ENCODE assay signal across 21 mouse cellular contexts in genomic region chr13:55504390-55504789, GRCm38 (mm10). TPM values are rescaled to one million over a fixed set of nuclear protein-coding genes. Genes with fewer than 3 reads are reported as not detected.
DNase-seq lines count a peak whose midpoint lies in the region; ATAC-seq and TF ChIP-seq lines count a peak whose summit lies in the region.
"Had no signal": no experiment of that assay in that cellular context is flagged by ENCODE, and none has a peak within 500 bp of the region (broad histone marks: within the 10 kb centered on the region; RNA-seq: fewer than 3 reads in every experiment).

No protein-coding gene starts in this region.

- TF ChIP-seq POLR2A in myocyte (IDR thresholded peaks at IDR 0.05; ENCODE audit: insufficient read length, low read depth), result no peak

- H3K9ac ChIP-seq in forebrain, embryonic 16.5 days (replicated peaks; ENCODE audit: low read depth, low read length), result no peak overlapping the region

- no peak overlapping the region for H3K4me2 ChIP-seq in myocyte (ENCODE audit: low read depth)
- no peak overlapping the region for H3K4me2 ChIP-seq in forebrain, embryonic 16.5 days (ENCODE audit: low read length)

- no peaks in the 10 kb centered on the region for H3K9me3 ChIP-seq in megakaryocyte, embryonic 14.5 days
- no peaks in the 10 kb centered on the region for H3K9me3 ChIP-seq in forebrain, embryonic 16.5 days (ENCODE audit: control insufficient read depth, low read length)
- H3K9me3 ChIP-seq: G1E had no signal

- ATAC-seq in megakaryocyte, adult 5-6 weeks (ENCODE audit: poor library complexity, severe bottlenecking), result no peak
- ATAC-seq in forebrain, embryonic 16.5 days, result no peak
- ATAC-seq: activated CD4-positive, CD25-positive, alpha-beta regulatory T cell, adult 4 months; CD4-positive, CD25-positive, alpha-beta regulatory T cell, adult 4 months; Patski had no signal

- no peak overlapping the region for H3K27ac ChIP-seq in forebrain, embryonic 16.5 days (ENCODE audit: low read length)

- peaks cover 40% of the 10 kb centered on the region for H3K79me2 ChIP-seq in myocyte (ENCODE audit: control insufficient read depth, insufficient read depth)

- peaks cover 71% of the 10 kb centered on the region for H3K4me1 ChIP-seq in megakaryocyte, embryonic 14.5 days
- H3K4me1 ChIP-seq in forebrain, embryonic 16.5 days (replicated peaks; ENCODE audit: control insufficient read depth, insufficient read depth, low read length), result no peaks in the 10 kb centered on the region

- H3K27me3 ChIP-seq in megakaryocyte, embryonic 14.5 days (replicated peaks), result no peaks in the 10 kb centered on the region
- no peaks in the 10 kb centered on the region for H3K27me3 ChIP-seq in myocyte (ENCODE audit: control insufficient read depth, insufficient read depth, insufficient read length)
- H3K27me3 ChIP-seq in forebrain, embryonic 16.5 days (replicated peaks; ENCODE audit: control insufficient read depth, insufficient read depth, low read length), result no peaks in the 10 kb centered on the region
- H3K27me3 ChIP-seq: CH12.LX, Patski had no signal

- WGBS in forebrain, embryonic 16.5 days, result 86% methylated on average over 5 of the region's 5 CpGs

- peaks cover 100% of the 10 kb centered on the region for H3K36me3 ChIP-seq in megakaryocyte, embryonic 14.5 days (replicated peaks; ENCODE audit: low read length)
- H3K36me3 ChIP-seq in myocyte (ENCODE audit: control insufficient read depth, insufficient read depth), result peaks cover 69% of the 10 kb centered on the region
- H3K36me3 ChIP-seq in forebrain, embryonic 16.5 days (ENCODE audit: control insufficient read depth, insufficient read depth), result peaks cover 6% of the 10 kb centered on the region

- H3K4me3 ChIP-seq in megakaryocyte, embryonic 14.5 days (replicated peaks), result peak overlapping the region; percentile 11
- H3K4me3 ChIP-seq in myocyte, result no peak overlapping the region
- H3K4me3 ChIP-seq in forebrain, embryonic 16.5 days (replicated peaks; ENCODE audit: low read length), result no peak overlapping the region

- DNase-seq in cerebellum, postnatal 10 days, result peak; percentile 43 to 48
- no peak for DNase-seq in cerebellum, adult 11-12 months
- DNase-seq: adrenal gland, adult 2 months; adrenal gland, adult 8-10 months; adrenal gland, postnatal 10 days; adrenal gland, postnatal 14 days; adrenal gland, postnatal 25 days; adrenal gland, postnatal 36 days; B cell, adult 2 months; cerebellum, adult 11 months; cerebellum, adult 18-20 months; cerebellum, adult 2 months had no signal

- no peak overlapping the region for H3ac ChIP-seq in myocyte (ENCODE audit: control insufficient read depth, insufficient read length)

TF ChIP-seq in myocyte, 11 proteins besides CTCF, POLR2A, EP300 and RAD21:
- TF ChIP-seq CEBPB (IDR thresholded peaks at IDR 0.05; ENCODE audit: insufficient read depth, poor library complexity, severe bottlenecking) (no peak), TCF12 (IDR thresholded peaks at IDR 0.05; ENCODE audit: insufficient read depth, poor library complexity, severe bottlenecking) (no peak), POLR2AphosphoS2 (IDR thresholded peaks at IDR 0.05; ENCODE audit: insufficient read length, low read depth) (peak; percentile 30), MYOD1 (IDR thresholded peaks at IDR 0.05; ENCODE audit: control insufficient read depth in 1 of 3, insufficient read length in 2 of 3, low read depth in 2 of 3) (peak in 2 of 3 experiments; percentile 31 to 64), MAX (IDR thresholded peaks at IDR 0.05; ENCODE audit: low read depth) (no peak), USF1 (IDR thresholded peaks at IDR 0.05; ENCODE audit: low read depth) (no peak), E2F4 (IDR thresholded peaks at IDR 0.05; ENCODE audit: insufficient read depth) (no peak), MYOG (IDR thresholded peaks at IDR 0.05; ENCODE audit: control insufficient read depth in 1 of 3, insufficient read depth in 1 of 3, insufficient read length in 2 of 3, low read depth in 2 of 3) (peak in 2 of 3 experiments; percentile 11 to 57), SRF (IDR thresholded peaks at IDR 0.05; ENCODE audit: control insufficient read depth, insufficient read length, low read depth) (no peak), REST (IDR thresholded peaks at IDR 0.05; ENCODE audit: insufficient read depth, insufficient read length) (no peak), TCF3 (IDR thresholded peaks at IDR 0.05; ENCODE audit: insufficient read length, low read depth) (peak; percentile 15)

RNA-seq across cellular contexts. Expression of gene Pdlim7, which starts 9.1 kb away (rescaled TPM):
- polyA plus RNA-seq in megakaryocyte, embryonic 14.5 days (2012; ENCODE audit: insufficient read depth, low replicate concordance), result 681 and 731 TPM in 2 replicates
- total RNA-seq in megakaryocyte, adult 5-6 weeks (2015), result 23.8 and 25.9 TPM in 2 replicates
- 9.4 and 12.4 TPM in 2 replicates for total RNA-seq in megakaryocyte, adult 5-6 weeks (2017)
- 553 TPM for polyA plus RNA-seq in myocyte (2012; fragmentation: generic; extraction: Trizol)
- polyA plus RNA-seq in forebrain, embryonic 16.5 days (2015; fragmentation: Nextera tagmentation; extraction: Ambion mirVana), result 132 and 147 TPM in 2 replicates

RNA-seq across cellular contexts. Expression of gene Dbn1, which starts 16.5 kb away (rescaled TPM):
- 1.8 and 5.0 TPM in 2 replicates for polyA plus RNA-seq in megakaryocyte, embryonic 14.5 days (2012; ENCODE audit: insufficient read depth, low replicate concordance)
- 0.18 TPM in 1 of 2 replicates, not detected in the other for total RNA-seq in megakaryocyte, adult 5-6 weeks (2015)
- total RNA-seq in megakaryocyte, adult 5-6 weeks (2017), result 0.57 and 2.9 TPM in 2 replicates
- 165 TPM for polyA plus RNA-seq in myocyte (2012; fragmentation: generic; extraction: Trizol)
- 792 and 816 TPM in 2 replicates for polyA plus RNA-seq in forebrain, embryonic 16.5 days (2015; fragmentation: Nextera tagmentation; extraction: Ambion mirVana)
- polyA plus RNA-seq: CD4-positive, CD25-positive, alpha-beta regulatory T cell, adult 4 months had no signal

RNA-seq across cellular contexts. Expression of gene Dok3, which starts 24.7 kb away (rescaled TPM):
- polyA plus RNA-seq in megakaryocyte, embryonic 14.5 days (2012; ENCODE audit: insufficient read depth, low replicate concordance), result 35.5 and 98.6 TPM in 2 replicates
- total RNA-seq in megakaryocyte, adult 5-6 weeks (2015), result 73.6 and 80.6 TPM in 2 replicates
- 81.2 and 88.6 TPM in 2 replicates for total RNA-seq in megakaryocyte, adult 5-6 weeks (2017)
- 1.00 TPM for polyA plus RNA-seq in myocyte (2012; fragmentation: generic; extraction: Trizol)
- 3.1 and 4.6 TPM in 2 replicates for polyA plus RNA-seq in forebrain, embryonic 16.5 days (2015; fragmentation: Nextera tagmentation; extraction: Ambion mirVana)

RNA-seq across cellular contexts. Expression of gene Ddx41, which starts 32.1 kb away (rescaled TPM):
- polyA plus RNA-seq in megakaryocyte, embryonic 14.5 days (2012; ENCODE audit: insufficient read depth, low replicate concordance), result 49.7 and 52.6 TPM in 2 replicates
- 16.2 and 20.9 TPM in 2 replicates for total RNA-seq in megakaryocyte, adult 5-6 weeks (2015)
- 41.4 and 56.6 TPM in 2 replicates for total RNA-seq in megakaryocyte, adult 5-6 weeks (2017)
- polyA plus RNA-seq in myocyte (2012; fragmentation: generic; extraction: Trizol), result 33.3 TPM
- 67.3 and 70.6 TPM in 2 replicates for polyA plus RNA-seq in forebrain, embryonic 16.5 days (2015; fragmentation: Nextera tagmentation; extraction: Ambion mirVana)

RNA-seq across cellular contexts. Expression of gene Prr7, which starts 40.3 kb away (rescaled TPM):
- 5.3 and 21.1 TPM in 2 replicates for polyA plus RNA-seq in megakaryocyte, embryonic 14.5 days (2012; ENCODE audit: insufficient read depth, low replicate concordance)
- 1.1 and 1.2 TPM in 2 replicates for total RNA-seq in megakaryocyte, adult 5-6 weeks (2015)
- 1.4 and 1.8 TPM in 2 replicates for total RNA-seq in megakaryocyte, adult 5-6 weeks (2017)
- polyA plus RNA-seq in myocyte (2012; fragmentation: generic; extraction: Trizol), result 5.1 TPM
- polyA plus RNA-seq in forebrain, embryonic 16.5 days (2015; fragmentation: Nextera tagmentation; extraction: Ambion mirVana), result 4.1 and 4.3 TPM in 2 replicates
- polyA plus RNA-seq: activated CD4-positive, CD25-positive, alpha-beta regulatory T cell, adult 4 months; CD4-positive, CD25-positive, alpha-beta regulatory T cell, adult 4 months had no signal

Comparison
In these comparisons a context has a peak if more than half of its experiments do, and no peak if none do; other contexts are left out.
1. RNA of gene Dbn1, which starts 16.5 kb away (polyA plus RNA-seq): 792 to 816 TPM in forebrain, embryonic 16.5 days and 165 TPM in myocyte (single experiment); 1.8 to 5.0 TPM in megakaryocyte, embryonic 14.5 days; every median in the first group is over 10 times any median in the second.